Mouse (Mus musculus) testis, postnatal 14 days (tissue): ENCODE results near the gene Gm20708.
"Not testable (repeated sequence)": the region's sequence is repeated elsewhere in the genome, so short reads cannot be mapped to it uniquely, and the experiment has no call there.

ENCODE experiments used
- DNase-seq: peaks from one replicate; pipeline ENCODE4 v3.0.0; 2021; ENCODE audit warnings: low spot score

The Gm20708 gene

DNA sequence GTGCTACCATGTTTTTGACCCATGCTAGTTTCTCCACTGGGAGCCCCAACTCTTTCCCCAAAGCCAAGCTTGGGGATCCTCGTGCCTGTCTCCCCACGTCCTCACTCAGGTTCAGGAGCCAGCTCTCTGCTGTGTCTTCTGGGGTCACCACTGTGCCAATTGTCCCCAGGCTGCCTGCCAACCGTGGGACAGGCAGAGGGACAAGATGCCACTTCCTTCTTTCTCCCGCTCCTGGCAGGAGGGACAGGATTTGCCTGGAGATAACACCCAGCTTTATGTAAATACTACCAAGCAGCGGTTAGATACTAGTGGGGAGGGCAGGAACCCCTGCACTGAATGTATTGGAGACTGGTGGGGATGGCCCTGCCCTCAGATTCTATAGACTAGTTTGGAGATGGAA, 4.4 kb downstream of the Gm20708 start:
- no peak for DNase-seq

DNA sequence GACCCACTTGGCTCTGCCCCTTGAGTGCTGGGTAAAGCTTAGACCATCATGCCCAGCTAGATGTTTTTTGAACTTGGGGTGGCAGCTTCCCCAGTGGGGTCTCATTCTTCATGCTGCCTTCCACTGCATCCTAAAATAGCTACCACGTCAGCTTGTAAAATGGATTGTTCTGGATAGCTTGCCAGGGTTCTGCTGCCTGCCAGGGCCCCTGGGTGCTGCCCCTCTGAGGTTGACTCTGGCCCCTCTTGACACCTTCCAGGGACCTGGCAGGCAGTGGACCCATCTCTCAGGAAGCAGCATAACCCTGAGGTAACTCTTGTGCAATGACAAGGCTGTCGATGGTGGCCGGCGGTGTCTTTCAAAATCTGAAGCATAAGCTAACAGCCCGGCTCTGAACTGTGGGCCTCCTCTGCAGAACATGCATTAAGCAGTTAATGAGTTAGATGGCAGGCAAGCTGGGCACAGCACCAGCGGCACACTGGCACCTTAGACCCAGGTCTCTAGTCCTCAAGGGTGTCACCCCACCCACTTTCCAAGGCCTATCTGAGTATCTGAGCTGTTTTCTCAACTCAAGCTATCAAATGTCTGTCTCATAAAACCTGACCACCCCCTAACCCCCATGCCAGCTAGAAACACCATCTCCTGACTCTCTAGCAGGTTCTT, 5.4 kb downstream of the Gm20708 start:
- no peak for DNase-seq

DNA sequence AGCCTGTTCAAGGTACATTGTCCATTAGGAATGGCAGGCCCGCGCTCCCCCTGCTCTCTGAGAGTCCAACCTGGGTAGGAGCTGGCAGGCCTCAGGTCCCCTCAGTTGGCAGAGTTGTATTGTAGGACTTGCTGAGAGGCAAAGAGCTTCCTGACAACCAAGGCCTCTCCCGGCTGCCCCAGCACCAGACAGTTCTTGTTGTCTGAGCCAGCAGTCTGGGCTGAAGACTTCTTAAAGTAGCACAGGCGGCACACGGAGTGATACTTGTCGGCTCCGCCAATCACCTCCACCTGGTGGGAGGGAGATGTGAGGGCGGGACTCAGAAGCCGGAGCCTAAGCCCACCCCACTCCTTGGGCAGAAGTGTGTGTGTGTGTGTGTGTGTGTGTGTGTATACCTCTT, 6.4 kb downstream of the Gm20708 start:
- not testable (repeated sequence) for DNase-seq

DNA sequence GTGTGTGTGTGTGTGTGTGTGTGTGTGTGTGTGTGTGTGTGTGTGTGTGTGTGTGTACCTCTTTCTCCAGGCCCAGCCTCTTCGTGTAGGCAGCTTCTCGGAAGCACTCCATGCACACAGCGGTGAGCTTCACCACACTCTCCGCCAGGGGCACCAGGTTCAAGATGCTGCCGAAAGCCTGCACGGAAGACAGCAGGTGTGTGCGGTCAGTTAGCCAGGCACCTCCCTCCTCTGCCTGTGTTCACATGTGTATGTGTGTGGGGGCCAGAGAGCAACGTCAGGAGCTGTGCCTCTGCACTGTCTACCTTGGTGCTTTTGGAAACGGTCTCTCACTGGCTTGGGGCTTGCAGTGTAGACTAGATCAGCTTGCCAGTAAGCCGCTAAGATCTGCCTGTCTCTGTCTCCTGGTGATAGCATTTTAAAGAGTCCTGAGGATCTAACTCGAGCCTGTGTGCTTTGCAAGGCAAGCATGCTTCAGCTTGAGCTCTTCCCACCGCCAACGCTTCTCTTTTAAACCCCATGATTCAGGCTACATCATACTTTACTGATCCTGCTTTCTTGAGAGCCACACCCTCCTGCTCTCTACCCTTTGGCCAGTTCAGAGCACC, 7.0 kb downstream of the Gm20708 start:
- DNase-seq = no peak

DNA sequence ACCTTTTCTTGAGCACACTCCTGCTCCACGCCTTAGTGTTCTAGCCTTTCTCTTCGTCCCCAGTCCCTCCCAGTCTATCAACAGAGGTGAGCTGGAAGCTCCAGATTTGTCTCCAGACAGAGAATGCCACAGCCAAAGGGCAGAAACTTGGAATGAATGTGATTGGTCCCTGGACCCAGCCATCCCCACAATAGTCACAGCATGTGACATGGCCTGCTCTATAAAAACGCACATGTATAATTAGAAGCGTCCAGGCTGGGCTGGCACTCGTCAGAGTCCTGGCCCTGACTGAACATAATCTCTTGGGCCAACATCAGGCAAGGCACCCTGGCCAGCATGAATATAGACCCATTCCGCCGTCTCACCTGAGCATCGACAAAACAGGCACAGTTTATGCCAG, 9.6 kb downstream of the Gm20708 start:
- DNase-seq = no peak

DNA sequence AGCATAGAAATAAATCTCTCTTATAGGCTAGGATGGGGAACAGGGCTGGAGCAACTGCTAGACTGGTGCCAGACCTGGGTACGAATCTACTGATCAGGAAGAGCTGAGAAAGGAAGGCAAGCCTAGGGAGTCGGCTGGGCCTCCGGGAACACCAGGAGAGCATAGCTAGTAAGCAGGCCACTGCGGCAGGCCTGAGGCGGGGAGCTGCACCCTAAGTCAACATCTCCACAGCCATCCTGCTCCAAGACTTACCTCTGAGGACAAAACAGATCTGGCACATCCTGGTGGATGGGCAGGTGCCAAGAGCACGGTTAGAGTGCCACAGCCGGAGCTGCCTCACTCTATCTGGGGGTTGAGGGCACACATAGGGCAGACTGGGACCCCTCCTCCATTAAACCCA, 10.7 kb downstream of the Gm20708 start:
- no peak for DNase-seq

DNA sequence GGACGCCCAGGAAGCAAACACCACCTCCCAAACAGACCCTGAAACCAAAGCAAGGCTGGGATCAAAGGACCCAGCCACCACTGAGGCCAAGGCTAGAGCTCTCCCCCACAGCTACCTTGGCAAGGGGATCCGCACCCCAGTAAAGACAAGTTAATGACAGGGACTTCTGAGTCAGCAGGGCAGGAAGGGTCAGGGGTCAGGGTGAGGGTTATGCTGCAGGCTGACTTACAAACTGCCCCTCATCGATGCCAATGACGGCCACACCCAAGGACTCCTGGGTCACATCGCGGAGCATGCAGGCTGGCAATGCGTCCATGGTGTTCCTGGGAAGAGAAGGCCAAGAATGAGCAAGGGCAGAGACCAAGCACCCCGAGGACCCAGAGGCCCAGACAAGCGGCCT, 12.4 kb downstream of the Gm20708 start:
- DNase-seq = no peak

DNA sequence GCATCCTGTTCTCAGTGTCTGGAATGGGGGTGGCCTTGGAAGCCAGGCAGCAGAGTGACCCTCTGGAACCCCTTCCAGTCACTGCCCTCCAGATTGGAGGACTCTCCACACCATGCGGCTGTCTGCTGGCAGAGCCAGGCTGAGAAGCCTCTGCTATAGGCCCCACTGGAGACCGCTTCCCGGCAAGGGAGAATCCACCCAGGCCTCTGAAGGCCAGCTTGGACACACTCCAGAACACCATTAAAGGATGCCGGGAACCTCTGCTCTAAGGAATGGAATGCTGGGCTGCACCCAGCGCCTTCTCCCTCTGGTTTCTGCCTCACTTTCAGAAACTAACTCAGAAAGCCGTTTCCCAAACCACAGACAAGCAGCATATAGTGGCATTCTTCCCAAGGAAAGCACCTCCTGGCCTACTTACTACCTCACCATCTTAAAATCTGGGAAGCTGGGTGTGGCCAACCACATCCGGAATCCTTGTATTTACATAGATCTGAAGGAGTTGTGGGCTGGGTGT, 13.3 kb downstream of the Gm20708 start:
- DNase-seq = no peak

DNA sequence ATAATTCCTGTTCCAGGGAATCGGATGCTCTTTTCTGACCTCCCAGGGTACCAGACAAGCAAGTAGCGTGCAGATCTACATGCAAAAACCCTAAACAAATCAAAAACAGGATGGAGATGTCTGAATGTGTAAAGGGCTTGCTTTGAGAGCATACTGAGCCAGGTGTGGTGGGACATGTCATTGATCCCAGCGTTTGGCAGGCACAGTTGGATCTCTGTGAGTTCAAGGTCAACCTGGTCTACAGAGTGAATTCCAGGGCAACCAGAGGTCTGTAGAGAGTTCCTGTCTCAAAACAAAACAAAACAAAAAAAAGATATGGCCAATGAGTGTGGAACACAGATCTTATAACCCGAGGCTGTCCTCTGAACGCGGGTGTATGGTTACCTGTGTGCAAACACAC, 13.9 kb downstream of the Gm20708 start:
- DNase-seq = no peak

DNA sequence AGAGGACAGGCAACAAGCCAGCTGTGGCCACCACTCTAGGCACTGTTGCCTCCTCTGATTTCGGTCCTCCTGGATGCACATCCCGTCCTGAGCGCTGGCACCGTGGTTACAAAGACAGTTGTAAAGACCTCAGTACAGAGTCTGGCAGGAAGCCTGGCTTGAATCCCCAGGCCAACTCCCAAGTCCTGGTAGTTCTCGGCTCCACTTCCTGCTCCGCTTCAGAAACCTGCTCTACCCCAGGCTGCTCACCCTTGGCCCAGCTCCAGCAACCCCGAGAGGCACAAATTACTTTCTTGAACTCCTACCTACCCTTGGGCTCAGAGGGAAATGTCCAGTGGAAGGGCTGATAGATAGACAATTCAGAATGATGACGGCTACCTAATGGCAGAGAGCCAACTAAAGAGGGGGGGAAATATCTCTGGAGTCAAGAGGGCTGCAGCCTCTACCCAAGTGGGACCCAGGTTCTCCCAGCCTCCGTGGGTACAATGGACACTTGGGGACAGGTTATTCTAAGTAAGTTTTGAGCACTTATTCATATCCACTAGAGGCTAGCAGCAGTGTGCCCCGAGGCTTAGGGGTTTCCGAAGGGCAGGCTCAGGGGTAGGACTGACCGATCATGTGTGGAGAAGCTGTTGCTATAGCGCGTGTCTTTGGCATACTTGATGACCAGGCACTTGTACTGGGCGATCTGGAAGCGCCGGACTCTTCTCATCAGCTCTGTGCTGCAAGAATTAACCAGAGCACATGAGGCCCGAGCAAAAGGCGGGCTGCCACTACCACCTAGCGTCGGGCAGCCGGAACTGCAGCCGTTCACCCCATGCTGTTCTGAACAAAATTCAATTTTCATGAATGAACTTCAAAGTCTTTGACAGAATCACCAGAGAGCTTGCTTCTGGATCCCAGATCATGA, 14.8 kb downstream of the Gm20708 start:
- peak; percentile 70 for DNase-seq

DNA sequence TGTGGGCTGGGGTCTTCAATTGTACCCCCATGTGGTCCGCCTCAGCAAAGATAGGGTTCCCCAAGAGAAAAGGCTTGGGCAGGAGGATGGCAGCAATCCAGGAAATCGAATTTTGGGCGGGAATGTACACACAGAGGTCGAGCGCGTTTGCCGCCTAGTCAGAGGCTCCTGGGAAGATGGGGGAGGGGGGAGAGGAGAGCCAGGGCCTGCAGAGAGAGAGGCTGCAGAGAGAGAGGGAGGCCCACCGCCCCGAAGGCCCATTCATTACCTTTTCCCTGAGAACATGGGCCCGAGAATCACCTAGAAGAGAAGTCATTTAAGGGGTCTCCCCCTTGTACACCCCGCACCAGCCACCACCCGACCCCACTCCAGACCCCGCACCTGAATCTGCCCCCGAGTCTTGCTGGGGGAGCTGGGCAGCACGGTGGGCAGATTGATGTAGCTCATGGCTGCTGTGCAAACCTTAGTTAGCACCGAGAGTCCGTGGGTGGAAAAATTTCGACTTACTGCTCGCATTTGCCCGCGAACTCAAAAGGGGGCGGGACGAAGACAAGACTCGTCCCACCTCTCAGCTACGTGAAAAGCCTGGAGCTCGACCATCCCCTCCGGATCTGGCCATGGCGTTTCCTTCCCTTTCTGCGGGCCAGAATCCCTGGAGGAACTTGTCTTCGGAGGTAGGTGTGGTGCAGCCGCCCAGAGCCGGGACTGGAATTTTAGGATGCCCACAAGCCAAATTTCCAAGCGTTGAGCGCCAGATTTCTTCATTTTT, 16.0 kb downstream of the Gm20708 start, which contains the start of the genes Afmid and Tk1:
Gene Afmid (plus strand): TSS at position 592 of the 769 bp plus-strand sequence.
Gene Tk1 (minus strand): TSS at position 760 of the 769 bp plus-strand sequence.
- DNase-seq = peak; percentile 84

DNA sequence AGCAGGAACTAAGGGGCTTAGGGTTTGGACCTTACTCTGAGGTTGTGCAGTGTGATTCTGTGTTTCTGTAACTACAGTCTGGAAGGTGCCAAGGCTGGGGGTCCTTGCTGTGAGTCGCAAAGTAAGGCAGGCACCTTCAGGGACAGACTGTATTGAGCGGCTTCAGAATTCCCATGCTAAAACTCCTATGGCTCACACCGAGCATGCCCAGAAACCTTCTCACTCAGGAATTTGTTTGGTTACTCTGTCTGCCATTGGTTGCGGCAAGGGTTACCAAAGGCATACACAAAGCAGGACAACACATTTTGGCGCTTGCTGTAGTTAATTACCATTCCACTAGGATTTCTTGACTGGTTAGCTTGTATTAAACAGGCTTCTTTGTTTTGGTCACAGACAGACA, 16.7 kb downstream of the Gm20708 start:
- DNase-seq = no peak

DNA sequence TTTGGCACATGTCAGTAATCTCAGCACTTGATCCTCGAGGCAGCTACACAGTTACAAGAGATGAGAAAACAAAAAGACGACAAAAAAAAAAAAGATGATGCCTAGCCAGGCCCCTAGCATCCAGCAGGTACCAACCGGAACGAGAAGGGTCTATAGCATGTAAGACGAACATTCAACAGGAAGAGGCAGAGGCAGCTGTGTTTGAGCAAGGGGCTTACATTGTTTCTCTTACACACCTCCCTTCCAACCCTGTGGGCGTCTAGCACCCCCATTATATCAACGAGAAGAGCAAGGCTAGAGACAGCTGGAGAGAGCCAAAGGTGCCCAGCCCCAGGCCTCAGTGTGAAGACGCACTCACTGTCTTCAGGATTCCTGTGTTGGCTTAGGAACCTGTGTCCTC, 17.4 kb downstream of the Gm20708 start:
- no peak for DNase-seq

DNA sequence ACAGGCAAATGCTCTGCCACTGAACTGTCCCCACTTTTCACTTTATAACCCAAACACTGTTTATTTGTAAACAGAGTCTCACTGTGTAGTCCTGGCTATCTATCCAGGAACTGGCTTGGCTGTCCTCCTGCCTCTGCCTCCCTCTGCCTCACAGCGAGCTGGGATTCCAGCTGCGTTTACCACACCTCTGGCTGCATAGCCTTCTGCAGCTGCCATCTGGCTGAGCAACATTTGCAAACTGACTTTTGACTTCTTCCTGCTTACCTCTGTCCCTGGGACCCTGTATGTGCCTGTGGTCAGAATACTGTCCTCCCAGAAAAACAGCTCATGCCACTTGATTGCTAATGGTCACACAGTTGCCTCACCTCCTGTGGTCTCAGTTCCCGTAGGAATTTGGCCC, 17.9 kb downstream of the Gm20708 start:
- no peak for DNase-seq

DNA sequence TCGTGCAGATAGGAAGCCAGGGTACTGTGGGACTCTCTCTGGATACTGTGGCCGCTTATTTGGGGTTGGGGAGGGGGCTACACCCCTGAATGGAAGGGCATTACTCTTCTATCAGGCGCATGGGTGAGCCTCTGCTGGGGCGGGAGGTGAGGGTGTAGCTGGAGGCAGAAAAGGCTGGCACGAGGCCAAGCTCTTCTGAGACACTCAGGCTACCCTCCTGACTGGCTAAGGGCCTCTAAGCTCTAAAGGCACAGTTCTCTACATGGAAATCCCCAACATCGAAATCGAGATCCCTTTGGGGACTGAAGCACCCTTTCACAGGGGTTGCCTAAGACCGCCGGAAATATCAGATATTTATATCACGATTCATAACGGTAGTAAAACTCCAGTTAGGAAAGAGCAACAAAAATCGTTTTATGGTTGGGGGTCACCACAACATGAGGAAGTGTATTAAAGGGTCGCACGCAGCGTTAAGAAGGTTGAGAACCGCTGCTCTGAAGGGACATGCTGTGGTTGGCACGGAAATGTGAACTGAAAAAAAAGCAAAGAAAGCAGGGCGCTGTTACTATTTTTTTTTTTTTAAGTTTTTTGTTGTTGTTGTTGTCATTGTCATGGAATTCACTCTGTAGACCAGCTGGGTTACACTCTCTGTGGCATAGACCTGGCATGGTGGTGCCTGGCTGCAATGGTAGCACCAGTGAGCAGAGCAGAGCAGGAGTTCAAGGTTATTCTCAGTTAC, 18.9 kb downstream of the Gm20708 start:
- DNase-seq = no peak

DNA sequence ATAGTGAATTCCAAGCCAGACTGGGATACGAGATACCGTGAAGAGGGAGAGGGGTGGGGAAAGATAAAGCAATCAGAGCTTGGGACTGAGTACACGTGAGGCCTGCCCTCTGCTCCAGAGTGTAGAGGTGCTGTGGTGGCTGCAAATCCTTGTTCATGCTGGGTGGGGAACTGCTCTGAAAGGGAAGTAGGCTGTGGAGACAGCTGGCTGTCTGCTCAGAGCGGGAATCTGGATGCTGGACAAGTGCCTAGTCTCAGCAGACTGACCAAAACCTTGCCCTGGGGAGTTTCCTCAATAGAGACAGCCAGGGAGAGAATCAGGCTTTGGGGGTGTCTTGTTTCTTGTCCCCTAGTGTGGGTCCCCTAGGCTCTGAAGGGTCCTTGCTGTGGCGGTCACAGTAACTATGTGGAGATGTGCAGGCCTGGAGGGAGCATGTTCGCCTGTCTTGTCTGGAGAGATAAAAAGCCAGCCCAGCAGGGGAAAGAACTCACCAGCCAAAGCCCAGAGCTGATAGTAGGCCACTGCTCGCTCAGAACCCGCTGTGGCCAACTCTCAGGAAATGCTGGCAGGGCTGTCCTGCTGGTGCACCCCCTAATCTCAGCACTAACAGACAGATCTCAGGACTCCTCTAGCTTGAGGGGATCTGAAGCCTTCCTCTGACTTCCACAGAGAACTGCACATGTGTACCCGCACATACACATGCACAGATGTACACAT, 19.6 kb downstream of the Gm20708 start:
- DNase-seq = peak; percentile 47

DNA sequence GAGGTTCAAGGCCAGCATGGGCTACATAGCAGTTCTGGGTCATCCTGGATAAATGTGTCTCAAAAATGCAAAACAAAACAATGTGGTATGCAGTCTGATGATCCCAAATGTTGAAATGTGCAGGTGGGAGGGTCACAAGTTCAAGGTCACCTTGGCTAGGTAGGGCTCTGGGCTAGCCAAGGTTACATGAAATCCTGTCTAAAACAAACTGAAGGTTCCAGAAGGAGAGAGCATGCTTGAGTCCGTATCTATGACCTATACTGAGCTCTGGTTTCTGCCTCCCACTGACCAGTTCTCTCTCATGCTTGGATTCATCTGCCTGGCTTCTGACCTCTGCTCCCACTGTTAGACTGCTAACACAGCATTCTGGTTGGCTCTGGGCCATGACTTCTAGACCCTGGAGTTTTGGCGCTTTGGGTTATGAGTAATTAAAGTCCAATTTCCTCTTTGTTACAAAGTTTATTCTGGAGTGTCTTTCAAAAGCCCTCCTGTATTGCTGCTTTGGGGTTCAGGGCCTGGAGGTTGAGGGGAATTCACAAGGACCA, 20.3 kb downstream of the Gm20708 start:
- DNase-seq = no peak

DNA sequence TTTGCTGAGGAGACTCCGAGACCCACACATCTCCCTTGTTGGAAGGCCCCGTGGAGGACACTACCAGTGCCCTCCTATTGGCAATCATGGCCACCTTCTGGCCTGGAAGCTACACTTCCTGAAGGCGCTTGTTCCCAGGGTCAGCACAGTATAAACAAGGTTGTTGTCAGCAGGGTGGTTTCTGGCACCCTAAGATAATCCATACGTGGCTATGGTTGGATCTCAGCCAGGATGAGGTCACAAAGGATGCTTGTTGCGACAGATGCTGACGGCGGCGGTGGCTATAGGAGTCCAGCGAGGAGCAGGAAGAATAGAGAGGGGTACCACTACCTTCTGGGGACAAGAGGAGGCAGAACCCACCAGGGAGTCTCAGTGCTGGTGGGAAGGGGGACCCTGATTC, 20.9 kb downstream of the Gm20708 start:
- DNase-seq = no peak

DNA sequence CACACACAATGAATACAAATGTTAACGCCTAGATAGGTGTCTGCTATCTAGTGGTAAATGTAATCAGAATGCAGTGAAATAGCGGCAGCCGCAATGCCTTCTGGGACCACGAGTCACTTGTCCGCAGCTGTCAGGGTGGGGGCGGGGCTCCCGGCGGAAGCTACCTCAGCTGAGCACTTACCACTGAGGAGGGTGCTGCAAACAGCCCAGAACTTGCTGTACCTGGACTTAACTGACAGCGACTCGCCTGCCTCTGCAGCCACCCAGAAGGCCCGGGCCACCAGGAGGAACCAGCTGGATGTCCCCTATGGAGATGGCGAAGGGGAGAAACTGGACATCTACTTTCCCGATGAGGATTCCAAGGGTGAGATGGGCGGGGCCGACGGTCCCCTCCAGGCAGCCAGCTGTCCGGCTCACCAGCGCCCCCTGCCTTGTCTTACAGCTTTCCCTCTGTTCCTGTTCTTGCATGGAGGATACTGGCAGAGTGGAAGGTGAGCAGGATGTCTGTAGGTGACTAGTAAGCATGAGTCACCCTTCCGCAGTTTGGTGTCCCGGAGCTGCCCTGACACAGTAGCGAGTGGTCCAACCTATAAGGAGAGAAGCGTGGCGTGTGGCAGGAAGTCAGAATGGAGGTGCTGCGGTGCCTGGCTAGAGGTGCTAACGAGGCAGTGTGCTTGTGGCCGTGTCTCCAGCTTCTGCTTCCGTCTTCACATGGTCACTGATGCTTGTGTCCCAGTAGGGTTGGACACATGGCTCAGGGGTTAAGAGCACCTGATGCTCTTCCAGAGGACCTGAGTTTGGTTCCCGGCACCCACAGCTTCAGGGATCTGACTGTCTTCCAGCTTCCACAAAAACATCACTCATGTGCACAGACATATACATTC, 22.9 kb downstream of the Gm20708 start:
- peak; percentile 82 for DNase-seq
